Mouse (Mus musculus): ENCODE data around the gene Mgat4a.

Mgat4a gene

GRCm38 (mm10) chr1:37496591-37497280 is 44.1 kb downstream of the Mgat4a start:
- CTCF ChIA-PET = no interaction called here

GRCm38 (mm10) chr1:37495698-37496321 is 45.0 kb downstream of the Mgat4a start:
- CTCF ChIA-PET = no interaction called here

GRCm38 (mm10) chr1:37495104-37495503 is 45.7 kb downstream of the Mgat4a start:
- CTCF ChIA-PET = no interaction called here

- CTCF ChIA-PET = interaction anchor here (1.4 kb wide), 1 partner anchor 13 kb away, joined by 4 read pairs; no protein-coding TSS in a partner anchor
These were observed 49.1 kb downstream of the Mgat4a start for GRCm38 (mm10) chr1:37491672-37492071.

GRCm38 (mm10) chr1:37490691-37491212 is 50.1 kb downstream of the Mgat4a start:
- CTCF ChIA-PET = interaction anchor here (1.0 to 1.1 kb wide), 2 partner anchors 14 to 44 kb away, joined by 3 to 4 read pairs; no protein-coding TSS in a partner anchor

GRCm38 (mm10) chr1:37488531-37488930 is 52.3 kb downstream of the Mgat4a start:
- CTCF ChIA-PET = interaction anchor here (0.7 kb wide), 1 partner anchor 51 kb away, joined by 3 read pairs; no protein-coding TSS in a partner anchor

GRCm38 (mm10) chr1:37486994-37487393 is 53.8 kb downstream of the Mgat4a start:
- CTCF ChIA-PET = no interaction called here

GRCm38 (mm10) chr1:37486439-37486838 is 54.4 kb downstream of the Mgat4a start:
- CTCF ChIA-PET = interaction anchor here (1.3 kb wide), 1 partner anchor 11 kb away, joined by 9 read pairs; no protein-coding TSS in a partner anchor

- CTCF ChIA-PET = no interaction called here
These were observed 56.2 kb downstream of the Mgat4a start for GRCm38 (mm10) chr1:37484612-37485011.

- CTCF ChIA-PET = no interaction called here
These were observed 59.5 kb downstream of the Mgat4a start for GRCm38 (mm10) chr1:37481331-37481730.

- CTCF ChIA-PET = interaction anchor here (0.6 kb wide), 1 partner anchor 158 kb away, joined by 3 read pairs; no protein-coding TSS in a partner anchor
These were observed 60.1 kb downstream of the Mgat4a start for GRCm38 (mm10) chr1:37480731-37481130.

- CTCF ChIA-PET = interaction anchor here (0.6 kb wide), 1 partner anchor 354 kb away, joined by 3 read pairs; no protein-coding TSS in a partner anchor
These were observed 61.1 kb downstream of the Mgat4a start for GRCm38 (mm10) chr1:37479759-37480158.

- CTCF ChIA-PET = interaction anchor here (0.6 to 1.3 kb wide), 2 partner anchors 13 to 354 kb away, joined by 3 to 4 read pairs; no protein-coding TSS in a partner anchor
These were observed 61.7 kb downstream of the Mgat4a start for GRCm38 (mm10) chr1:37479074-37479473.

- CTCF ChIA-PET = interaction anchor here (0.6 to 1.3 kb wide), 2 partner anchors 14 to 1002 kb away, joined by 4 read pairs; no protein-coding TSS in a partner anchor
These were observed 62.4 kb downstream of the Mgat4a start for GRCm38 (mm10) chr1:37478416-37478815.

GRCm38 (mm10) chr1:37477928-37478327 is 62.9 kb downstream of the Mgat4a start:
- CTCF ChIA-PET = interaction anchor here (0.6 to 1.3 kb wide), 2 partner anchors 14 to 1002 kb away, joined by 4 read pairs; no protein-coding TSS in a partner anchor

GRCm38 (mm10) chr1:37477250-37477649 is 63.6 kb downstream of the Mgat4a start:
- CTCF ChIA-PET = no interaction called here

GRCm38 (mm10) chr1:37475312-37475711 is 65.5 kb downstream of the Mgat4a start:
- CTCF ChIA-PET = interaction anchor here (0.6 to 0.8 kb wide), 2 partner anchors 26 to 163 kb away, joined by 3 to 17 read pairs; no protein-coding TSS in a partner anchor

GRCm38 (mm10) chr1:37474634-37475190 is 66.1 kb downstream of the Mgat4a start:
- CTCF ChIA-PET = interaction anchor here (0.6 to 0.8 kb wide), 5 partner anchors 27 to 162 kb away, joined by 3 to 17 read pairs (median 6); no protein-coding TSS in a partner anchor

GRCm38 (mm10) chr1:37474046-37474445 is 66.8 kb downstream of the Mgat4a start:
- CTCF ChIA-PET = interaction anchor here (0.6 to 0.7 kb wide), 3 partner anchors 56 to 112 kb away, joined by 4 to 6 read pairs (median 6); no protein-coding TSS in a partner anchor

GRCm38 (mm10) chr1:37473251-37473650 is 67.6 kb downstream of the Mgat4a start:
- CTCF ChIA-PET = no interaction called here

Measured in spleen, embryonic (tissue).